In genomic region chr19:5797381-5798111, GRCm38 (mm10) we compare ENCODE assay signal across 8 mouse cellular contexts. TPM values are rescaled to one million over a fixed set of nuclear protein-coding genes. Genes with fewer than 3 reads are reported as not detected.
DNase-seq lines count a peak whose midpoint lies in the region; ATAC-seq and TF ChIP-seq lines count a peak whose summit lies in the region.

No protein-coding gene starts in this region.

- no peaks in the 10 kb centered on the region for H3K27me3 ChIP-seq in heart, embryonic 12.5 days (replicated peaks)
- H3K27me3 ChIP-seq in forebrain, embryonic 10.5 days (ENCODE audit: poor library complexity, severe bottlenecking), result no peaks in the 10 kb centered on the region
- no peaks in the 10 kb centered on the region for H3K27me3 ChIP-seq in limb, embryonic 12.5 days
- no peaks in the 10 kb centered on the region for H3K27me3 ChIP-seq in small intestine, adult 2 months (ENCODE audit: control insufficient read depth, insufficient read depth, low read length)

- no peak for TF ChIP-seq CTCF in small intestine, adult 2 months (IDR thresholded peaks at IDR 0.05; ENCODE audit: extremely low read depth, insufficient read length, insufficient replicate concordance, low read depth, low read length)

- peak overlapping the region; percentile 84 for H3K27ac ChIP-seq in heart, embryonic 12.5 days (ENCODE audit: poor library complexity, severe bottlenecking)
- H3K27ac ChIP-seq in forebrain, embryonic 10.5 days, result no peak overlapping the region
- peak overlapping the region; percentile 73; the same call in 1 of the 2 replicates for H3K27ac ChIP-seq in limb, embryonic 12.5 days
- H3K27ac ChIP-seq in small intestine, adult 2 months (ENCODE audit: insufficient read depth, low read depth, low read length), result peak overlapping the region; percentile 31; the same call in 1 of the 2 replicates

- H3K9me3 ChIP-seq in heart, embryonic 12.5 days (replicated peaks), result no peaks in the 10 kb centered on the region
- H3K9me3 ChIP-seq in forebrain, embryonic 10.5 days, result no peaks in the 10 kb centered on the region
- H3K9me3 ChIP-seq in limb, embryonic 12.5 days, result no peaks in the 10 kb centered on the region

- no peak for ATAC-seq in heart, embryonic 12.5 days (ENCODE audit: insufficient number of reproducible peaks, low FRiP score)
- ATAC-seq in limb, embryonic 12.5 days (ENCODE audit: insufficient number of reproducible peaks, insufficient read depth, low FRiP score, low TSS enrichment, low read depth), result no peak

- no peak for TF ChIP-seq POLR2A in small intestine, adult 2 months (IDR thresholded peaks at IDR 0.05; ENCODE audit: low read depth, low read length)

- intact Hi-C loops in heart, postnatal 25 days (cut with DNase I), result no loop called here

- peak overlapping the region; percentile 93 for H3K4me3 ChIP-seq in heart, embryonic 12.5 days
- peak overlapping the region; percentile 98 for H3K4me3 ChIP-seq in forebrain, embryonic 10.5 days
- peak overlapping the region; percentile 75 for H3K4me3 ChIP-seq in limb, embryonic 12.5 days (replicated peaks)
- H3K4me3 ChIP-seq in small intestine, adult 2 months (ENCODE audit: low read depth, low read length), result peak overlapping the region; percentile 48; the same call in 1 of the 2 replicates

- peaks cover 49% of the 10 kb centered on the region for H3K36me3 ChIP-seq in heart, embryonic 12.5 days
- peaks cover 67% of the 10 kb centered on the region for H3K36me3 ChIP-seq in forebrain, embryonic 10.5 days (replicated peaks)
- peaks cover 45% of the 10 kb centered on the region for H3K36me3 ChIP-seq in limb, embryonic 12.5 days
- H3K36me3 ChIP-seq in small intestine, adult 2 months (ENCODE audit: control insufficient read depth, insufficient read depth, low read length), result peaks cover 51% of the 10 kb centered on the region

- WGBS in heart, embryonic 12.5 days, result 19% methylated on average over 7 of the region's 7 CpGs
- 55% methylated on average over 7 of the region's 7 CpGs for WGBS in forebrain, embryonic 10.5 days
- WGBS in limb, embryonic 12.5 days, result 38% methylated on average over 7 of the region's 7 CpGs
- 3% methylated on average over 7 of the region's 7 CpGs for WGBS in small intestine, adult 2 months

- peaks cover 24% of the 10 kb centered on the region for H3K4me1 ChIP-seq in heart, embryonic 12.5 days (replicated peaks)
- peaks cover 37% of the 10 kb centered on the region for H3K4me1 ChIP-seq in forebrain, embryonic 10.5 days
- peaks cover 33% of the 10 kb centered on the region for H3K4me1 ChIP-seq in limb, embryonic 12.5 days (replicated peaks)
- no peaks in the 10 kb centered on the region; the same call in 1 of the 2 replicates for H3K4me1 ChIP-seq in small intestine, adult 2 months (ENCODE audit: control insufficient read depth, insufficient read depth, insufficient read length, low read length)

- peak overlapping the region; percentile 90 for H3K4me2 ChIP-seq in heart, embryonic 12.5 days
- peak overlapping the region; percentile 94 for H3K4me2 ChIP-seq in limb, embryonic 12.5 days

- DNase-seq in heart, postnatal 25 days (ENCODE audit: low spot score), result no peak
- DNase-seq in ES-CJ7 (ENCODE audit: low read depth, low spot score), result peak; percentile 53
- no peak for DNase-seq in forebrain, embryonic 10.5 days (ENCODE audit: extremely low spot score, low spot score)
- no peak for DNase-seq in urinary bladder, postnatal 14 days (ENCODE audit: low spot score)
- DNase-seq in spleen, postnatal 14 days (ENCODE audit: low spot score in 2 of 2), result no peak

- H3K9ac ChIP-seq in heart, embryonic 12.5 days, result peak overlapping the region; percentile 91
- peak overlapping the region; percentile 86 for H3K9ac ChIP-seq in limb, embryonic 12.5 days (replicated peaks)

RNA-seq across cellular contexts. Expression of gene Scyl1, which starts 26.3 kb away (rescaled TPM):
- polyA plus RNA-seq in heart, embryonic 12.5 days (2016; fragmentation: Nextera tagmentation; extraction: Ambion mirVana), result 68.1 and 68.9 TPM in 2 replicates
- 10 to 100 TPM; 63.5 to 64.1 TPM for total RNA-seq in heart, postnatal 25 days (2021)
- 63.4 and 64.6 TPM in 2 replicates for polyA plus RNA-seq in forebrain, embryonic 10.5 days (2016; fragmentation: Nextera tagmentation; extraction: Ambion mirVana)
- 74.9 and 78.0 TPM in 2 replicates for polyA plus RNA-seq in limb, embryonic 12.5 days (2016; fragmentation: Nextera tagmentation; extraction: Ambion mirVana)
- 37.1 and 52.5 TPM in 2 replicates for polyA plus RNA-seq in small intestine, adult 2 months (2012; rRNA removed)

RNA-seq across cellular contexts. Expression of gene Ltbp3, which starts 56.8 kb away (rescaled TPM):
- 24.3 and 27.7 TPM in 2 replicates for polyA plus RNA-seq in heart, embryonic 12.5 days (2016; fragmentation: Nextera tagmentation; extraction: Ambion mirVana)
- 10 to 100 TPM; 36.6 to 37.2 TPM for total RNA-seq in heart, postnatal 25 days (2021)
- polyA plus RNA-seq in forebrain, embryonic 10.5 days (2016; fragmentation: Nextera tagmentation; extraction: Ambion mirVana), result 2.6 and 4.9 TPM in 2 replicates
- polyA plus RNA-seq in limb, embryonic 12.5 days (2016; fragmentation: Nextera tagmentation; extraction: Ambion mirVana), result 17.0 and 30.3 TPM in 2 replicates
- polyA plus RNA-seq in small intestine, adult 2 months (2012; rRNA removed), result 28.2 and 30.2 TPM in 2 replicates

Comparison
In these comparisons a context has a peak if more than half of its experiments do, and no peak if none do; other contexts are left out.
1. H3K4me3 ChIP-seq: peak in every context shown above with its lines; median percentile 98 in forebrain, embryonic 10.5 days; 93 in heart, embryonic 12.5 days; 75 in limb, embryonic 12.5 days; 48 in small intestine, adult 2 months.